Mouse (Mus musculus): ENCODE data around the gene Rbm47. TPM values are rescaled to one million over a fixed set of nuclear protein-coding genes. Genes with fewer than 3 reads are reported as not detected.

Rbm47 gene
- 6.7 and 10.4 TPM in 2 replicates for polyA plus RNA-seq (2014; fragmentation: Nextera tagmentation; extraction: Ambion mirVana)

DNA sequence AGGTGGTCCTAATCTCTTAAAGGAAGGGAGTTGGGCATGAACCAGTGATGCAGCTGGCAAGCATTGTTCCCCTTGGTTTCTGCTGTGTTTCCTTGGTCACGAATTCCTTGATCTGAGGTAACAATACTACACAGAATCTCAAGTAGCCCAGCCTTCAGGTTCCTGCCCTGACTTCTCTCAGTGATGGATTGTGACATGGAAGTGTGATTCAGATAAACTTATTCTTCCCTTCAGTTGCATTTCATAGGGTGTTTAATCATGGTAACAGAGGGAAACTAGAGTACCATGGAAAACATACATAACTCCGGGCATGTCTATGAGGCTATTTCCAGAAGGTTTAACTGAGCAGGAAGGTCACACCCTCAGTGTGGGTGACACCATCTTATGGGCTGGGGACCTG is at the start of gene Rbm47:
Gene Rbm47 (minus strand): TSS at position 101 of the 400 bp plus-strand sequence.
- H3K4me3 ChIP-seq (ENCODE audit: low read depth, low read length) = no peak within 1 kb of the TSS
- no peak for ATAC-seq (ENCODE audit: low read depth)
- no peaks in the 10 kb centered on the region for H3K9me3 ChIP-seq (ENCODE audit: control insufficient read depth, low read length)
- no peak within 1 kb of the TSS for H3K27ac ChIP-seq (replicated peaks; ENCODE audit: low read depth, low read length)
- H3K4me1 ChIP-seq (ENCODE audit: control insufficient read depth, insufficient read depth, low read length) = no peaks in the 10 kb centered on the region
- no peaks in the 10 kb centered on the region for H3K27me3 ChIP-seq (replicated peaks; ENCODE audit: control insufficient read depth, insufficient read depth, low read length)
- no peak for DNase-seq (ENCODE audit: low spot score)
- no peak within 1 kb of the TSS for H3K4me2 ChIP-seq (ENCODE audit: low read depth, low read length)
- no peak within 1 kb of the TSS for H3K9ac ChIP-seq (ENCODE audit: low read depth, low read length)
- WGBS = 87% methylated on average over 2 of the region's 2 CpGs
- H3K36me3 ChIP-seq (ENCODE audit: control insufficient read depth, insufficient read depth, low read length) = no peaks in the 10 kb centered on the region

DNA sequence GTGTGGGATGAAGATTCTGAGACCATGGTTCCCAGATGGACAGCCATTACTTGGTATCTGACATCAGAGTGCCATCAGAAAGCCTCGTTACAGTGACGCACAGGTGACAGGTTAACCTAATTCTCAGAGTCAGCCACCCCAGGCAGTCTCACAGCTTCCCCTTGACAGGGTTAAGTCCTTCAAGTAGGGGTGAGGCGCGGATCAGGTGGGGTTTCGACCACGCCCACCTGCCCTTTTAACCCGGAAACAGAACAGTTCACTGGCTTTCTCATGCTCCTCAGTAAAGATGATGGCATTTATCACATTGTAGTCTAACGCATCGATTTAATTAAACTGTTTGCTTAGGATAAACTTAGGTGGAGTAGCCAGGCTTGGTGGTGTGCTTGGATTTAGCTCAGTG is 47.7 kb upstream of the Rbm47 start:
- DNase-seq (ENCODE audit: low spot score) = no peak
- no peak overlapping the region for H3K4me3 ChIP-seq (ENCODE audit: low read depth, low read length)
- WGBS = 86% methylated on average over 9 of the region's 9 CpGs
- H3K27ac ChIP-seq (replicated peaks; ENCODE audit: low read depth, low read length) = 0 out of 2 replicates have a peak overlapping the region, but pooled peaks have one; percentile 11
- ATAC-seq (ENCODE audit: low read depth) = no peak
- H3K4me2 ChIP-seq (ENCODE audit: low read depth, low read length) = no peak overlapping the region
- H3K9me3 ChIP-seq (ENCODE audit: control insufficient read depth, low read length) = no peaks in the 10 kb centered on the region
- no peaks in the 10 kb centered on the region for H3K27me3 ChIP-seq (replicated peaks; ENCODE audit: control insufficient read depth, insufficient read depth, low read length)
- H3K36me3 ChIP-seq (ENCODE audit: control insufficient read depth, insufficient read depth, low read length) = no peaks in the 10 kb centered on the region
- H3K4me1 ChIP-seq (ENCODE audit: control insufficient read depth, insufficient read depth, low read length) = peaks cover 16% of the 10 kb centered on the region
- H3K9ac ChIP-seq (ENCODE audit: low read depth, low read length) = no peak overlapping the region

DNA sequence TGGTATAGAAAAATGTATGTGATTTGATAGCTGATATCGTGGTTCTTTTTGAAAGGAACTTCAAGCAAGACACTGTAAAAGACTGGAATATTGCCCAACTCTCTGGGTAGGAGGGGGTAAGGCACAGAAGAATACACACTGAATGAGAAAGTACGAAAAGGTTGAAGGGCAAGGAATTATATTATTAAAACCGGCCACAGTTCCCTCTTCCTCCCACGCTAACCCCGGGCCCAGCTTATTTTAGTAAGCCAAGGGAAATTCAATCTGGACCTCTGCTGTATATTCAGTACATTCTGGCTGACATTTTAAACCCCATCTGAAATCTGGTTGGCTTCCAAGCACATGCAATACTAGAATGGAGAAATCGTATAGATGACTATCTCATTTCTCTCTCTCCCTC is 46.8 kb upstream of the Rbm47 start:
- peak; percentile 83 for ATAC-seq (ENCODE audit: low read depth)
- peak overlapping the region; percentile 45 for H3K4me2 ChIP-seq (ENCODE audit: low read depth, low read length)
- no peak overlapping the region for H3K9ac ChIP-seq (ENCODE audit: low read depth, low read length)
- H3K27me3 ChIP-seq (replicated peaks; ENCODE audit: control insufficient read depth, insufficient read depth, low read length) = no peaks in the 10 kb centered on the region
- WGBS = 22% methylated on average over 6 of the region's 6 CpGs
- H3K27ac ChIP-seq (replicated peaks; ENCODE audit: low read depth, low read length) = peak overlapping the region; percentile 55; the same call in 1 of the 2 replicates
- peaks cover 16% of the 10 kb centered on the region for H3K4me1 ChIP-seq (ENCODE audit: control insufficient read depth, insufficient read depth, low read length)
- H3K9me3 ChIP-seq (ENCODE audit: control insufficient read depth, low read length) = no peaks in the 10 kb centered on the region
- peak; percentile 89 for DNase-seq (ENCODE audit: low spot score)
- H3K4me3 ChIP-seq (ENCODE audit: low read depth, low read length) = no peak overlapping the region
- H3K36me3 ChIP-seq (ENCODE audit: control insufficient read depth, insufficient read depth, low read length) = no peaks in the 10 kb centered on the region

DNA sequence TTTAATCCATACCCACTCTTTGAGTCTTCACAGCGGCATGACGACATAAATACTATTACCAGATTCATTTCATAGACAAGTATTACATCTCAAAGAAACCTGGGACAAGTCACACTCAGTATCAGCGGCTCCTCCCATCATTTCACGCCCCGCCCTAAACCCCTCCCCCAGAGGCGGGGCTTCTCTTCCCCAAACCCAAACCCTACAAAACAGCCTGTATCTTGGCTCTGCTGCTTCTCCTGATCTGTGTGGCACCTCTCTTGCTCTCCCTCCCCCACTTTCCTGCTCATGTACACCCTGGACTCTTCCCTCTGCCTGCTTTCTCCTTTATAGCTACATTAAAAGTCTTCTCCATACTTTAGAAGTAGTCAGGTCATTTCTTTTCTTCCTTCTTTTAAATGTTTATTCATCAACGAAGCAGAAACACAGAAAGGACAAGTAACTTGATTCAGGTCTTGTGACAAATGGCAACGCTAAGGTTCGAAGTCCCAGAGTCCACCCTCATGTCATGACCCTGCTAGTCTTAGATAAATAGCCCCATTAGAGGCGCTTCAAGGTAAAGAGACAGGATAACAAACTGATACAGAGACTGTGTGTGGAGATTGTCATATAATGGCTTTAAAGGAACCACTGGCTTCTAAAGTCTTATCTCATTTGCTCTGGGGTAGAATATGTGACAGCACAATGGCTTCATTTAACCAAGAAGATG is 42.8 kb upstream of the Rbm47 start:
- Histone ChIP-seq H3K36me3 (ENCODE audit: control insufficient read depth, insufficient read depth, low read length) (no peaks in the 10 kb centered on the region), H3K27ac (replicated peaks; ENCODE audit: low read depth, low read length) (no peak overlapping the region), H3K4me1 (ENCODE audit: control insufficient read depth, insufficient read depth, low read length) (peaks cover 16% of the 10 kb centered on the region), H3K9me3 (ENCODE audit: control insufficient read depth, low read length) (no peaks in the 10 kb centered on the region), H3K9ac (ENCODE audit: low read depth, low read length) (no peak overlapping the region), H3K4me3 (ENCODE audit: low read depth, low read length) (no peak overlapping the region), H3K4me2 (ENCODE audit: low read depth, low read length) (no peak overlapping the region), H3K27me3 (replicated peaks; ENCODE audit: control insufficient read depth, insufficient read depth, low read length) (no peaks in the 10 kb centered on the region)
- no peak for DNase-seq (ENCODE audit: low spot score)
- WGBS = 70% methylated on average over 10 of the region's 10 CpGs
- no peak for ATAC-seq (ENCODE audit: low read depth)

DNA sequence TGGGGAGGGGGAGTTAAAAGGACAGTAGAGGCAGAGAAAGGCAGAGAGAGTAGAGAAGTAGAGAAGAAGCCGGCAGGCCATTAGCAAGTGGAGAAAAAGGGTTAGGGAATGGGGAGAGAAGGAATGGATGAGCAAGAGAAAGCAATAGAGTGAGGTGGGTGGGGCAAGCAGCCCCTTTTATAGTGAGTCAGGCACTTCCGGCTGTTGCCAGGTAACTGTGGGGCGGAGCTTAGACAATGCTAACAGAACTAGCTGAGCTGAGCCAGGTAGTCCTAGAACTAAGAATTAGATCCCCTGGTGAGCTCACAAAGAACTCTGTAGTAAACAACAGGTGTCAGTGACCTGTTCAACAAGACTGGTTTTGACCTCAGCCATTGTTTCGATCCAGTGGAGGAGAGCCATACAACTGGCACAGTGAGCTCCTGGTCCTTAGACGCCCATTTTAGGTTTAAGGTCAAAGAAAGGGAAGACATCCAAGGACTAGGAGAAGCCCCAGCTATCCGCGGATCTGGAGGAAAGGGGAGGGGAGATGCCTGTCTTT is 41.5 kb upstream of the Rbm47 start:
- H3K4me3 ChIP-seq (ENCODE audit: low read depth, low read length) = no peak overlapping the region
- H3K27me3 ChIP-seq (replicated peaks; ENCODE audit: control insufficient read depth, insufficient read depth, low read length) = no peaks in the 10 kb centered on the region
- no peaks in the 10 kb centered on the region for H3K36me3 ChIP-seq (ENCODE audit: control insufficient read depth, insufficient read depth, low read length)
- ATAC-seq (ENCODE audit: low read depth) (no peak), DNase-seq (ENCODE audit: low spot score) (peak; percentile 23)
- H3K27ac ChIP-seq (replicated peaks; ENCODE audit: low read depth, low read length) = no peak overlapping the region
- peaks cover 8% of the 10 kb centered on the region for H3K4me1 ChIP-seq (ENCODE audit: control insufficient read depth, insufficient read depth, low read length)
- H3K9me3 ChIP-seq (ENCODE audit: control insufficient read depth, low read length) = no peaks in the 10 kb centered on the region
- WGBS = 58% methylated on average over 7 of the region's 7 CpGs
- no peak overlapping the region for H3K9ac ChIP-seq (ENCODE audit: low read depth, low read length)
- H3K4me2 ChIP-seq (ENCODE audit: low read depth, low read length) = no peak overlapping the region

DNA sequence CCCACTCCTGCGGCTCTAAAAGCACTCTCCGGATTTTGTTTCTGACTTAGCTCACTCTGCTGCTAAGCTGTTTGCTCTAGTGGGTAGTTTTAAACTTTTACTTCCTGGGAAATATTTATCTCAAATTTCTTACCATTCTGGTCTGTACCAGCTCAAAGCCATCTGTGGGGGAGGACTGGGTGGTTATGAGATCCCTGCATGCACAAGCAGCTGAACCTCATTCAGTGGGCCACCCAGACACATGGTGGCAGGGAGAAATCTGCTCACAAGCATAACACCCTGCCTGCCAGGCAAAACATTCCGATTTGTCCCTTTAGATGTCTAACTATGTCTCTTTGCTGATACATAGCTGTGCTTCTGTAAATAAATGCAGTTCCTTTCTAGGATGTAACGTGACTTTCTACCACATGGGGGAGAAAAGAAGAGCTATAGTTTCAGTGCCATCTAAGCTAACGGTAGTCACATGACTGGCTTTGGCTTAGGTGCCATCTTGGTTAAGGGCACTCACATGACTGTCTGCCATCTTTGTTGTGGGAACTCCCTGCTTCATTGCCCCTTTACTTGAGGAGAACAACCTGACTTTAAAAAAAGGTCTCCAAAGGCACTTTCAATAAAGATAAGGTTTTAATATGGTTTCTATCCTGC is 36.7 kb upstream of the Rbm47 start:
- Histone ChIP-seq H3K4me1 (ENCODE audit: control insufficient read depth, insufficient read depth, low read length) (no peaks in the 10 kb centered on the region), H3K9me3 (ENCODE audit: control insufficient read depth, low read length) (no peaks in the 10 kb centered on the region), H3K27me3 (replicated peaks; ENCODE audit: control insufficient read depth, insufficient read depth, low read length) (no peaks in the 10 kb centered on the region), H3K9ac (ENCODE audit: low read depth, low read length) (no peak overlapping the region), H3K36me3 (ENCODE audit: control insufficient read depth, insufficient read depth, low read length) (no peaks in the 10 kb centered on the region), H3K27ac (replicated peaks; ENCODE audit: low read depth, low read length) (peak overlapping the region; percentile 82), H3K4me3 (ENCODE audit: low read depth, low read length) (no peak overlapping the region), H3K4me2 (ENCODE audit: low read depth, low read length) (peak overlapping the region; percentile 1; the same call in 1 of the 2 replicates)
- peak; percentile 84 for ATAC-seq (ENCODE audit: low read depth)
- peak; percentile 74 for DNase-seq (ENCODE audit: low spot score)
- 56% methylated on average over 5 of the region's 5 CpGs for WGBS

DNA sequence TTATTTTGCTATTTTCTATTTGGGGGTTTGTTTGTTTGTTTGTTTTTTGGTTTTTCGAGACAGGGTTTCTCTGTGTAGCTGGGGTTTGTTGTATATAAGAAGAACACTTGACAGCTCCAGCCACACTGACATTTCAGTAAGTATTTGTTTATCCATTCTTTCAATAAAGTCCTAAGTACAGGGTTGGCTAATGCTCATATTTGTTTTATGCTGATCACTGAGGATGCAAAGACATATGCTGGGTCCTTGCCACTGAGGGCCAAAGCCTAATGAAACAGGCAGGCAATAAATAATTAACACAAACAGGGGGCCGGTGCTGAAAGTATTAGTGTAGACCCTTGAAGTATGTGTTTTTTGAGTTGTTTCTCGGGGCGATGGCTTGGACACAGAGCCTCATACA is 32.0 kb upstream of the Rbm47 start:
- ATAC-seq (ENCODE audit: low read depth) (no peak), DNase-seq (ENCODE audit: low spot score) (no peak)
- Histone ChIP-seq H3K27me3 (replicated peaks; ENCODE audit: control insufficient read depth, insufficient read depth, low read length) (no peaks in the 10 kb centered on the region), H3K4me2 (ENCODE audit: low read depth, low read length) (no peak overlapping the region), H3K4me3 (ENCODE audit: low read depth, low read length) (no peak overlapping the region), H3K4me1 (ENCODE audit: control insufficient read depth, insufficient read depth, low read length) (no peaks in the 10 kb centered on the region), H3K27ac (replicated peaks; ENCODE audit: low read depth, low read length) (no peak overlapping the region), H3K9me3 (ENCODE audit: control insufficient read depth, low read length) (no peaks in the 10 kb centered on the region), H3K9ac (ENCODE audit: low read depth, low read length) (no peak overlapping the region), H3K36me3 (ENCODE audit: control insufficient read depth, insufficient read depth, low read length) (no peaks in the 10 kb centered on the region)
- 90% methylated on average over 4 of the region's 4 CpGs for WGBS

DNA sequence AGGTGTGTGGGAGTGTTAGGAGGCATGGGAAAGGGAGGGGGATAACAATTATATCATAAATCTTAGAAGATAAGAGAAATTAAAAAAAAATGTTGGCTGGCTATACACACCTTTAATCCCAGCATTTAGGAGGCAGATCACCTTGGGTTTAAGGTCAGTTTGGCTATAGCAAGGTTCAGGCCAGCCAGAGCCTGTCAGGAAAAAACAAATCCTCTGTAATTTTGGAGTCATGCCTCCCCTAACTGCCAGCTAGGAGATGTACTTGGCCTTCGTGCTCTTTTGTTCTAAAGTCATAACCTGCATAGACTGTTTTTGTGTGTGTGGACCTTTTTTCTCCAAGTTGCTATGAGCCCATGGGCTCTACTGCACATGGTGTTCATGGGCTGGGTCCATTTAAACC is 30.5 kb upstream of the Rbm47 start:
- Histone ChIP-seq H3K36me3 (ENCODE audit: control insufficient read depth, insufficient read depth, low read length) (no peaks in the 10 kb centered on the region), H3K4me1 (ENCODE audit: control insufficient read depth, insufficient read depth, low read length) (no peaks in the 10 kb centered on the region), H3K27me3 (replicated peaks; ENCODE audit: control insufficient read depth, insufficient read depth, low read length) (no peaks in the 10 kb centered on the region), H3K27ac (replicated peaks; ENCODE audit: low read depth, low read length) (no peak overlapping the region), H3K9me3 (ENCODE audit: control insufficient read depth, low read length) (no peaks in the 10 kb centered on the region), H3K9ac (ENCODE audit: low read depth, low read length) (no peak overlapping the region), H3K4me3 (ENCODE audit: low read depth, low read length) (no peak overlapping the region), H3K4me2 (ENCODE audit: low read depth, low read length) (no peak overlapping the region)
- ATAC-seq (ENCODE audit: low read depth) = no peak
- 75% methylated on average over 1 of the region's 1 CpGs for WGBS
- no peak for DNase-seq (ENCODE audit: low spot score)
